Mouse (Mus musculus) spleen, adult 18-20 months (tissue): ENCODE data around the gene Mad2l1.

Experiments used
- DNase-seq, 2 experiments: peaks; one replicate each; pipeline ENCODE4 v3.0.0; 2022; ENCODE audit warnings: mixed read lengths in 2 of 2

Gene Mad2l1

DNA sequence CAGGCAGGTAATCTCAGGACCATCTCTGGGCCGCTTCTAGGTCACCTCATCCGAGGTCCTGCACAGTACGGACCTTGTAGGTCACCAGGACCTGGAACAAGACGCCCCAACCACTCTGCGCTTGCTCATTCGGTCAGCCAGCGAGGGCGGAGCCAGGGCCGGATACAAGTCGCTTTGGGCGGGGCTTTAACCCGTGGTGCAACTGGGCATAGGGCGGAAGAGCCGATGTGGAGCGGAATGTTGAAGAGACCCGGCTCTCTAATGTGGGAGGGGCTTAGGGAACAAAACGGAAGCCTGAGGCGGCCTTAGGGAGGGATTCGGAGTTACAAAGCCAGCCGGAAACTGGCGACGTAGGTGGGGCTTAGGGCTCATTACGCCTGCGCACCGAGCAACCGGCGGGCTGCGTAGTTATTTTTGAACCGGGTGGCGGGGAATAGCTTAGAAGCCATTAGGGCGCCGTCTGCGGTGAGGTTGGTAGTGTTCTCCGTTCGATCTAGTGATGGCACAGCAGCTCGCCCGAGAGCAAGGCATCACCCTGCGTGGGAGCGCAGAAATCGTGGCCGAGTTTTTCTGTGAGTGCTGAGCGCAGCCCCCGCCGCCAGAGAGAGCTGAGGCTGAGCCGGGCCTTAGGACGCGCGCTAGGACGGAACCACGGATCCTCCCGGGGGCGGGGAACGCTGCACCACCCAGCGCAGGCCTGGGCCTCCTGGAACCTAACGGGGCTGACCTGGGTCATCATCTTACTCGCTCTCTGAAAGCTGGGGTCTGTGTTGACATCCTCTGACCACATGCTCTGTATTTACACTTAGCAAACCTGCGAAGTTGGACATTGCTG is at the start of gene Mad2l1:
Mad2l1 (plus strand) TSS at position 363 of the 835 bp plus-strand sequence.
- DNase-seq: peak; percentile 96

DNA sequence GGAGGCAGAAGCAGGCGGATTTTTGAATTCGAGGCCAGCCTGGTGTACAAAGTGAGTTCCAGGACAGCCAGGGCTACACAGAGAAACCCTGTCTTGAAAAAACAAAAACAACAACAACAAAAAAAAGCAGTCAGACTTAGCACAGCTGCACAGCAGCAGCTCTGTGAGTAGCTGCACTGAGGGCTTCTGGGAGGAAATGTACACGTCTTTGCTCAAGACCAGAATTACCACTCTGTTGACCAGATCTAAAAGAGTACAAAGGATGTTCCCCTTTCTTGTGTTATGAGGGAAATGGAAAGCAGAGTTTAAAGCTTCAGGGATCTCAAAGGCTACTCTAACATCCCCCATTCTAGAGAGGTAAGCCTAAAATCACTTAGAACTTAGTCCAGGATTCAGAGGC is 41.5 kb upstream of the Mad2l1 start:
- DNase-seq: no peak

DNA sequence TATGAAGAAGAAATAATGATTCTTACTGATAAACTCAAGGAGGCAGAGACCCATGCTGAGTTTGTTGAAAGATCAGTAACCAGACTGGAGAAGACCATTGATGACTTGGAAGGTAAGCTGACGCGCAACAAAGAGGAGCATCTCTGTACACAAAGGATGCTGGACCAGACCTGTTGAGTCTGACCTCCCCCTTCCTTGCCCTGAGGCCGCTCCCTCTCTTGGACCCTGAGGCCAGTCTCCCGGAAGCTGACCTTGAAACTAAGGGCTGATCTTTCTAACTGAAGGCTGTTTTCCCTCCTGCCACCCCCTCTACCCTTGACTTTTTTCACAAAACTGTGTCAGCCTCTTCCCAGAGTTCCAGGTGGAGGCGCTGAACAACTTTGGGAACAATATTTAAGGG is 18.8 kb upstream of the Mad2l1 start:
- DNase-seq: no peak

DNA sequence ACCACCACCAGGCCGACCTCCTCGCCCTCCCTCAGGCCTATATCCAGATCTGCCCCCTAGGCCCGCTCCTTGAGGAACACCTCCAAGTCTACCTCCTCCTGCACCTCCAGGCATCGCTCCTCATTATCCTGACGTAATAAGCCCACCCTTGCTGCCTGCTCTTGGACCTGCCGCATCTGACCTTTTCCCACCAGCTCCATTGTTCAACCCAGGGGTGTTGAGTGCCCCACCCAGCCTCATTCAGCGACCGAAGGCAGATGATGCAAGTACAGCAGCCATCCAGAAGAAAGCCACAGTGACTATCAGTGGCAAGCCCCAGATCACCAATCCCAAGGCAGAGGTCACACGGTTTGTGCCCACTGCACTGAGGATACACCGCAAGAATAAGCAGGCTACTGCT is 6.8 kb upstream of the Mad2l1 start:
- DNase-seq: no peak

DNA sequence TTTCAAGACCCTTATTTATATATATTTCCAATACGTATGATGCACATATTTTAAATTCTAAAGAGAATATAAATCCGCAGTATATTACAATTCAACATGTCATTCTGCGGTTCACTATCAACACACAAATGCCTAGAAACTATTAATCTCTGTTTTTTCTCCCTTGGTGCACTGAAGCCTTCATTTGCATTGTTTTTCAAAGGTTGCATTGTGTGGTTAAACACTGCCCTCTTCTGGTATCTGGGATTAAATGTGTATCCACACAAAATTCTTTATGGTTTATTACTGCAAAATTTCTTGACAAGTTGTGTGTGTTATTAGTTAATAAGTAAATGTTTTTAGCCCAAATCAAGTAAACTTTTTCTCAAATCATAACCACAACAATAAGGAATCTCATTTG is 1.9 kb upstream of the Mad2l1 start:
- no peak for DNase-seq

DNA sequence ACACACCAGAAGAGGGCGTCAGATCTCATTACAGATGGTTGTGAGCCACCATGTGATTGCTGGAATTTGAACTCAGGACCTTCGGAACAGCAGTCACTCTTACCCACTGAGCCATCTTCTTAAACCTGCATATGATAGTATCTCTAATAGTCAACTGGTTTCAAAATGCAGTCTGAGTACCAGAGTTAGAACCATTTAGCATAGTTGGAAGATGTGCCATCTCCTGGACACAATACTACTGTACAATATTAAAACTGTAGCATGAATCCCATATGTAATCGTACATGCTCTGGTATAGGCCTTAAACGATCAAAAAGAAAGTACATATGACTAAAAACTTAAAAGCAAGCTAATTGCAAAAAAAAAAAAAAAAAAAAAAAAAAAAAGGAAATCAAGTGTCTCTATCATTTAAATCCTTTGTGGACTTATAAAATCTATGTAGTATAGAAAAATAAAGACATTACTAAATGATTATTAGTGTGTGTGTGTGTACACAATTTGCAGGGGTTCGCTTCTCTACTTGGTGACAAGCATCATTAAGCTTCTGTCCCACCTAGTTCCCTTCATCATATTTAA is 736 bp upstream of the Mad2l1 start:
- no peak for DNase-seq

DNA sequence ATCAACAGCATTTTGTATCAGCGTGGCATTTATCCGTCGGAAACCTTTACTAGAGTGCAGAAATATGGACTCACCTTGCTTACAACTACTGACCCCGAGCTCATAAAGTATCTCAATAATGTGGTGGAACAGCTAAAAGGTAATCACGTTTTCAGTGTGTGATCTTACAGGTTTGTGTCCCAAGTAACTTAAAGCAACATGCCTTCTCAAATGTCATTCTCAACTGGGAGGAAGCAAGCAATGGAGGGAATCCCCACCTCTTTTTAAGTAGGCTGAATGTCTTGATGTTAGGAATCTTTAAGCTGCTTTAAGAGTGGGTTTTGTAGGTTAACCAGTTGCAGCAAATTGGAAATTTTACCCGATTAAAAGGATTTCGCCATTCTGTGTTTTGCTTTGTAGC is 776 bp downstream of the Mad2l1 start:
- DNase-seq: no peak

DNA sequence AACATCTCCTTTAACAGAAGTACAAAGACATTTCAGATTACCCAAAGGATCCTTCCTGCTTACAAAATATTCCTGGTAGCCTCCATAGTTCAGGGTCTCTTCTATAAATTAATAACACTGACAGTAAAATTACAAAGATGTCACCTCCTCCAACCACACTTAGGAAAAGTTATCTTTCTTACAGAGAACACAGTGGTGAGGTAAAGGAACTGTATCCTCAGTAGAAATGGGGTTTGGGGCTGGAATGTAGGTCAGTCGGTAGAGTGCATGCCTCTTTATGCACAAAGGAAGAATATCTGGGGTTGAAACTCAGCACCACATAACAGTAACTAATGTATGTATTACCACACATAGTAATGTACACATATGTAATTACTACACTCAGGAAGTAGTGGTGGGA is 24.8 kb downstream of the Mad2l1 start, which contains the start of gene Vmn1r32:
Vmn1r32 (minus strand) TSS at position 101 of the 400 bp plus-strand sequence.
- DNase-seq: no peak

DNA sequence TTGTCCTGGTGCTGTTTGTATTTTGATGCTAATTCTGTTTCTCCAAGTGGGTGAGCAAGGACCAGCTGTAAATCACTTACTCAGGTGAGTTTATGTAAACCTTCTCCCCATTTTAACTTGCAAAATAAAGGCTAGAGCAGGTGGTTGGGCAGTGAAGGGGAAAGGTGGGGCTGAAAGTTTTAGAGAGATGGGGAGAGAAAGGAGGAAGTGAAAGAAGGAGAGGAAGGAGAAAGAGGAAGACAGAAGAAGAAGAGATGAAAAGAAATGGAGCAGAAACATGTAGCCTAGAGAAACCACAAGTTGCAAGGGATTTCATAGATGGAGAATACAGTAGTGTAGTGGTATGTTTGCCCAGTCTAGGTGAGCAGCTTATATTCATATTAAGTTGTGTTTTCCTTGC is 60.6 kb downstream of the Mad2l1 start:
- no peak for DNase-seq
